Mouse (Mus musculus) Patski (cell line): Measurements from ENCODE around the gene Apobec4. TPM values are rescaled to one million over a fixed set of nuclear protein-coding genes. Genes with fewer than 3 reads are reported as not detected.

ENCODE experiments used
- ATAC-seq: fragments of 100-300 bp; one replicate; pipeline ENCODE4 v1.8.0; 2021
- CTCF ChIA-PET: fragments of 350-600 bp; sonication (Branson Sonifier 250); formaldehyde crosslinking; loops from one replicate; lab custom pipeline; 2022; ENCODE audit warnings: inconsistent platforms; lab: Charles Lee
- POLR2A ChIA-PET: fragments of 350-600 bp; sonication (Branson Sonifier 250); formaldehyde crosslinking; loops from one replicate; lab custom pipeline; 2022; ENCODE audit warnings: antibody characterized with exemption, inconsistent platforms; lab: Charles Lee
- DNase-seq: peaks from one replicate; pipeline ENCODE4 v3.0.0-alpha.2; 2011; ENCODE audit warnings: low read depth, low spot score
- H3K27me3 ChIP-seq: fragments of 371-371 bp; one replicate; pipeline ENCODE4 v1.5.1; 2021
- CTCF ChIP-seq: fragments of 100-300 bp; IDR thresholded peaks from one replicate; pipeline ENCODE4 v1.5.1; 2021
- in situ Hi-C: fragments of 300-500 bp; cut with MboI; formaldehyde crosslinking; loops from 3 replicates; pipeline ENCODE4 v1.11.1; 2018; ENCODE audit warnings: low pct_unique_long_range_greater_than_20kb, mixed read lengths
- polyA plus RNA-seq: library from polyadenylated mRNA; unstranded; gene quantifications from one replicate; pipeline ENCODE4 v1.2.3, GENCODE M21; 2021

Gene Apobec4
- polyA plus RNA-seq, 1 experiment from 2014 or later = not detected

- no peak for ATAC-seq
- in situ Hi-C loops = no loop called here
- ChIA-PET POLR2A (no interaction called here), CTCF (no interaction called here)
- H3K27me3 ChIP-seq = no peaks in the 10 kb centered on the region
- no peak for DNase-seq
- TF ChIP-seq CTCF = no peak
Measured at GRCm38 (mm10) chr1:152800633-152801176, 50.4 kb downstream of the Apobec4 start.

- no peak for DNase-seq
- POLR2A ChIA-PET = no interaction called here
- no peak for ATAC-seq
- in situ Hi-C loops = no loop called here
- no peak for TF ChIP-seq CTCF
- no peaks in the 10 kb centered on the region for H3K27me3 ChIP-seq
- CTCF ChIA-PET = no interaction called here
Measured at GRCm38 (mm10) chr1:152804907-152805306, 54.6 kb downstream of the Apobec4 start.

Other genes with a start within 250 kb of the Apobec4 start
- gene Rgl1, start 15.8 kb downstream of the Apobec4 start, polyA plus RNA-seq = 51.6 TPM
- 127 TPM for gene Arpc5, start 16.0 kb downstream of the Apobec4 start, polyA plus RNA-seq
- gene Ncf2, start 49.6 kb downstream of the Apobec4 start, polyA plus RNA-seq = 0.18 TPM
- gene Smg7, start 152.1 kb downstream of the Apobec4 start, polyA plus RNA-seq = 44.0 TPM
- gene Nmnat2, start 204.4 kb downstream of the Apobec4 start, polyA plus RNA-seq = 0.14 TPM